Mouse (Mus musculus) Muller cell, postnatal 12 days (primary cell): Measurements from ENCODE around the gene Ptpn5.

Source experiments
- DNase-seq: peaks from one replicate; pipeline ENCODE4 v3.0.0-alpha.2; 2015; ENCODE audit errors: inconsistent ontology term

Gene Ptpn5

GRCm38 (mm10) chr7:47056273-47056672 lies 77.2 kb downstream of the Ptpn5 start:
- DNase-seq: no peak

GRCm38 (mm10) chr7:47055744-47056143 lies 77.7 kb downstream of the Ptpn5 start:
- DNase-seq: no peak

- DNase-seq: no peak
Measured at GRCm38 (mm10) chr7:47054666-47055065, 78.8 kb downstream of the Ptpn5 start.

- no peak for DNase-seq
Measured at GRCm38 (mm10) chr7:47053287-47053686, 80.2 kb downstream of the Ptpn5 start.

GRCm38 (mm10) chr7:47052276-47052675 lies 81.2 kb downstream of the Ptpn5 start:
- DNase-seq: peak; percentile 56

- no peak for DNase-seq
Measured at GRCm38 (mm10) chr7:47051404-47052151, 81.9 kb downstream of the Ptpn5 start.

GRCm38 (mm10) chr7:47050766-47051165 lies 82.7 kb downstream of the Ptpn5 start:
- DNase-seq: no peak

- peak; percentile 95 for DNase-seq
Measured at GRCm38 (mm10) chr7:47050366-47050765, 83.1 kb downstream of the Ptpn5 start, which contains the start of gene Tmem86a. Gene Tmem86a, plus strand, starts transcription at chr7:47050601.

GRCm38 (mm10) chr7:47042823-47043490 lies 90.5 kb downstream of the Ptpn5 start:
- DNase-seq: no peak

- DNase-seq: no peak
Measured at GRCm38 (mm10) chr7:47042121-47042520, 91.4 kb downstream of the Ptpn5 start.

GRCm38 (mm10) chr7:47041706-47042105 lies 91.8 kb downstream of the Ptpn5 start:
- no peak for DNase-seq

- no peak for DNase-seq
Measured at GRCm38 (mm10) chr7:47035426-47035825, 98.1 kb downstream of the Ptpn5 start.

GRCm38 (mm10) chr7:47034785-47035384 lies 98.6 kb downstream of the Ptpn5 start:
- no peak for DNase-seq

- DNase-seq: no peak
Measured at GRCm38 (mm10) chr7:47031371-47031770, 102.1 kb downstream of the Ptpn5 start.

GRCm38 (mm10) chr7:47030517-47031193 lies 102.8 kb downstream of the Ptpn5 start:
- DNase-seq: no peak
